Mouse (Mus musculus): ENCODE data around the gene Drd1. TPM values are rescaled to one million over a fixed set of nuclear protein-coding genes. Genes with fewer than 3 reads are reported as not detected.
A peak's percentile ranks its signal among the peaks of the same experiment; 100 is the strongest.

Gene Drd1
- total and polyA plus RNA-seq, 3 experiments: 0.11 TPM; not detected in 2

- no peak for TF ChIP-seq GATA2 (IDR thresholded peaks at IDR 0.05; ENCODE audit: borderline replicate concordance, low read depth, low read length)
- DNase-seq (ENCODE audit: low spot score): peak; percentile 85
- Histone ChIP-seq H3K9me3 (replicated peaks) (no peaks in the 10 kb centered on the region), H3K36me3 (replicated peaks) (peaks cover 25% of the 10 kb centered on the region), H3K4me1 (ENCODE audit: insufficient read depth, low read depth, low read length) (peaks cover 34% of the 10 kb centered on the region), H3K4me3 (ENCODE audit: low read depth, low read length) (peak within 1 kb of the TSS; percentile 77), H3K27me3 (ENCODE audit: insufficient read depth, low read length) (peaks cover 9% of the 10 kb centered on the region)
- peak; percentile 70 for ATAC-seq (ENCODE audit: extremely low read depth, insufficient number of reproducible peaks, low FRiP score, poor library complexity, severe bottlenecking)
Measured at GRCm38 (mm10) chr13:54071606-54072331, 16.3 kb upstream of the Drd1 start, which contains the start of gene Sfxn1. TSS of gene Sfxn1 (plus strand) at chr13:54071869.

GRCm38 (mm10) chr13:54071011-54071410 lies 15.5 kb upstream of the Drd1 start:
- peak overlapping the region; percentile 36 for H3K4me3 ChIP-seq (ENCODE audit: low read depth, low read length)
- H3K27me3 ChIP-seq (ENCODE audit: insufficient read depth, low read length): peaks cover 12% of the 10 kb centered on the region
- DNase-seq (ENCODE audit: low spot score): no peak
- no peaks in the 10 kb centered on the region for H3K9me3 ChIP-seq (replicated peaks)
- H3K36me3 ChIP-seq (replicated peaks): peaks cover 17% of the 10 kb centered on the region
- peaks cover 32% of the 10 kb centered on the region for H3K4me1 ChIP-seq (ENCODE audit: insufficient read depth, low read depth, low read length)
- no peak for ATAC-seq (ENCODE audit: extremely low read depth, insufficient number of reproducible peaks, low FRiP score, poor library complexity, severe bottlenecking)
- TF ChIP-seq GATA1 (IDR thresholded peaks at IDR 0.05; ENCODE audit: borderline replicate concordance, low read length): no peak
- TF ChIP-seq GATA2 (IDR thresholded peaks at IDR 0.05; ENCODE audit: borderline replicate concordance, low read depth, low read length): no peak
- TF ChIP-seq CTCF (IDR thresholded peaks at IDR 0.05; ENCODE audit: low read depth, low read length): no peak
- no peak for TF ChIP-seq POLR2AphosphoS5 (IDR thresholded peaks at IDR 0.05; ENCODE audit: insufficient replicate concordance, low read depth, low read length)
- no peak for TF ChIP-seq TAL1 (conservative IDR thresholded peaks at IDR 0.05; ENCODE audit: low read depth, low read length)

- ATAC-seq (ENCODE audit: extremely low read depth, insufficient number of reproducible peaks, low FRiP score, poor library complexity, severe bottlenecking) (no peak), DNase-seq (ENCODE audit: low spot score) (no peak)
- no peak for TF ChIP-seq GATA2 (IDR thresholded peaks at IDR 0.05; ENCODE audit: borderline replicate concordance, low read depth, low read length)
- Histone ChIP-seq H3K4me1 (ENCODE audit: insufficient read depth, low read depth, low read length) (peaks cover 5% of the 10 kb centered on the region), H3K27me3 (ENCODE audit: insufficient read depth, low read length) (peaks cover 24% of the 10 kb centered on the region), H3K4me3 (ENCODE audit: low read depth, low read length) (no peak overlapping the region), H3K36me3 (replicated peaks) (no peaks in the 10 kb centered on the region), H3K9me3 (replicated peaks) (no peaks in the 10 kb centered on the region)
Measured at GRCm38 (mm10) chr13:54067617-54068166, 12.2 kb upstream of the Drd1 start.

- Histone ChIP-seq H3K36me3 (replicated peaks) (no peaks in the 10 kb centered on the region), H3K27me3 (ENCODE audit: insufficient read depth, low read length) (peaks cover 24% of the 10 kb centered on the region), H3K4me1 (ENCODE audit: insufficient read depth, low read depth, low read length) (peaks cover 3% of the 10 kb centered on the region; the same call in 1 of the 2 replicates), H3K9me3 (replicated peaks) (no peaks in the 10 kb centered on the region), H3K4me3 (ENCODE audit: low read depth, low read length) (no peak overlapping the region)
- DNase-seq (ENCODE audit: low spot score) (no peak), ATAC-seq (ENCODE audit: extremely low read depth, insufficient number of reproducible peaks, low FRiP score, poor library complexity, severe bottlenecking) (no peak)
- no peak for TF ChIP-seq GATA2 (IDR thresholded peaks at IDR 0.05; ENCODE audit: borderline replicate concordance, low read depth, low read length)
- TF ChIP-seq TAL1 (conservative IDR thresholded peaks at IDR 0.05; ENCODE audit: low read depth, low read length): no peak
- no peak for TF ChIP-seq CTCF (IDR thresholded peaks at IDR 0.05; ENCODE audit: low read depth, low read length)
- no peak for TF ChIP-seq GATA1 (IDR thresholded peaks at IDR 0.05; ENCODE audit: borderline replicate concordance, low read length)
- no peak for TF ChIP-seq POLR2AphosphoS5 (IDR thresholded peaks at IDR 0.05; ENCODE audit: insufficient replicate concordance, low read depth, low read length)
Measured at GRCm38 (mm10) chr13:54066081-54066746, 10.7 kb upstream of the Drd1 start.

- TF ChIP-seq POLR2AphosphoS5 (IDR thresholded peaks at IDR 0.05; ENCODE audit: insufficient replicate concordance, low read depth, low read length) (no peak), CTCF (IDR thresholded peaks at IDR 0.05; ENCODE audit: low read depth, low read length) (0 out of 2 replicates have a peak, but pooled peaks have one; percentile 33)
- ATAC-seq (ENCODE audit: extremely low read depth, insufficient number of reproducible peaks, low FRiP score, poor library complexity, severe bottlenecking): no peak
- Histone ChIP-seq H3K4me1 (ENCODE audit: insufficient read depth, low read depth, low read length) (no peaks in the 10 kb centered on the region), H3K4me3 (ENCODE audit: low read depth, low read length) (no peak overlapping the region), H3K27me3 (ENCODE audit: insufficient read depth, low read length) (peaks cover 19% of the 10 kb centered on the region), H3K36me3 (replicated peaks) (no peaks in the 10 kb centered on the region), H3K9me3 (replicated peaks) (no peaks in the 10 kb centered on the region)
- DNase-seq (ENCODE audit: low spot score): peak; percentile 25
Measured at GRCm38 (mm10) chr13:54063292-54063691, 7.8 kb upstream of the Drd1 start.

- no peaks in the 10 kb centered on the region for H3K36me3 ChIP-seq (replicated peaks)
- peaks cover 15% of the 10 kb centered on the region for H3K27me3 ChIP-seq (ENCODE audit: insufficient read depth, low read length)
- no peaks in the 10 kb centered on the region for H3K4me1 ChIP-seq (ENCODE audit: insufficient read depth, low read depth, low read length)
- H3K9me3 ChIP-seq (replicated peaks): no peaks in the 10 kb centered on the region
- no peak for TF ChIP-seq CTCF (IDR thresholded peaks at IDR 0.05; ENCODE audit: low read depth, low read length)
- TF ChIP-seq GATA2 (IDR thresholded peaks at IDR 0.05; ENCODE audit: borderline replicate concordance, low read depth, low read length): no peak
- no peak for TF ChIP-seq POLR2AphosphoS5 (IDR thresholded peaks at IDR 0.05; ENCODE audit: insufficient replicate concordance, low read depth, low read length)
- no peak for TF ChIP-seq TAL1 (conservative IDR thresholded peaks at IDR 0.05; ENCODE audit: low read depth, low read length)
- no peak for TF ChIP-seq GATA1 (IDR thresholded peaks at IDR 0.05; ENCODE audit: borderline replicate concordance, low read length)
- no peak for DNase-seq (ENCODE audit: low spot score)
- no peak for ATAC-seq (ENCODE audit: extremely low read depth, insufficient number of reproducible peaks, low FRiP score, poor library complexity, severe bottlenecking)
- H3K4me3 ChIP-seq (ENCODE audit: low read depth, low read length): no peak overlapping the region
Measured at GRCm38 (mm10) chr13:54062068-54062467, 6.6 kb upstream of the Drd1 start.

All from G1E (cell line).